9 mouse cellular contexts compared by ENCODE assay signal in genomic region chr16:35982506-35982901, GRCm38 (mm10). TPM values are rescaled to one million over a fixed set of nuclear protein-coding genes. Genes with fewer than 3 reads are reported as not detected.
DNase-seq lines count a peak whose midpoint lies in the region; ATAC-seq lines count a peak whose summit lies in the region.
"Had no signal": no experiment of that assay in that cellular context is flagged by ENCODE, and none has a peak within 500 bp of the region (broad histone marks: within the 10 kb centered on the region; RNA-seq: fewer than 3 reads in every experiment).

No protein-coding gene starts in this region.

- WGBS in heart, embryonic 12.5 days = 3% methylated on average over 15 of the region's 15 CpGs
- 2% methylated on average over 15 of the region's 15 CpGs for WGBS in heart, embryonic 16.5 days

- H3K4me2 ChIP-seq in heart, embryonic 12.5 days = peak overlapping the region; percentile 75
- peak overlapping the region; percentile 87 for H3K4me2 ChIP-seq in heart, embryonic 16.5 days (ENCODE audit: low read depth, low read length)

- DNase-seq in heart, adult 9 months (ENCODE audit: low spot score in 2 of 2) = no peak
- peak; percentile 67 for DNase-seq in Muller cell, postnatal 12 days (ENCODE audit: inconsistent ontology term)
- DNase-seq in retina, embryonic 14.5 days (ENCODE audit: low spot score) = no peak
- DNase-seq in B cell, adult 2 months = no peak
- no peak for DNase-seq in thymus, postnatal 25 days

- peak overlapping the region; percentile 97 for H3K9ac ChIP-seq in heart, embryonic 12.5 days
- peak overlapping the region; percentile 81 for H3K9ac ChIP-seq in heart, embryonic 16.5 days (ENCODE audit: low read length)

- no peaks in the 10 kb centered on the region for H3K27me3 ChIP-seq in heart, embryonic 12.5 days (replicated peaks)
- no peaks in the 10 kb centered on the region for H3K27me3 ChIP-seq in heart, embryonic 16.5 days (ENCODE audit: control insufficient read depth, insufficient read depth, low read length)
- no peaks in the 10 kb centered on the region for H3K27me3 ChIP-seq in megakaryocyte, embryonic 14.5 days (replicated peaks)
- H3K27me3 ChIP-seq: Patski had no signal

- no peaks in the 10 kb centered on the region for H3K9me3 ChIP-seq in heart, embryonic 12.5 days (replicated peaks)
- H3K9me3 ChIP-seq in heart, embryonic 16.5 days (replicated peaks; ENCODE audit: control insufficient read depth, low read length) = no peaks in the 10 kb centered on the region
- H3K9me3 ChIP-seq in megakaryocyte, embryonic 14.5 days = no peaks in the 10 kb centered on the region

- H3K27ac ChIP-seq in heart, embryonic 12.5 days (ENCODE audit: poor library complexity, severe bottlenecking) = peak overlapping the region; percentile 100; the same call in 1 of the 2 replicates
- H3K27ac ChIP-seq in heart, embryonic 16.5 days (ENCODE audit: low read length) = peak overlapping the region; percentile 98

- ATAC-seq in heart, embryonic 12.5 days (ENCODE audit: insufficient number of reproducible peaks, low FRiP score) = no peak
- no peak for ATAC-seq in heart, embryonic 16.5 days (replicated peaks; ENCODE audit: extremely low read depth, insufficient read depth, low FRiP score)

- no peaks in the 10 kb centered on the region for H3K36me3 ChIP-seq in heart, embryonic 12.5 days
- no peaks in the 10 kb centered on the region for H3K36me3 ChIP-seq in heart, embryonic 16.5 days (ENCODE audit: control insufficient read depth, insufficient read depth)
- no peaks in the 10 kb centered on the region for H3K36me3 ChIP-seq in megakaryocyte, embryonic 14.5 days (replicated peaks; ENCODE audit: low read length)

- peaks cover 18% of the 10 kb centered on the region for H3K4me1 ChIP-seq in heart, embryonic 12.5 days (replicated peaks)
- peaks cover 13% of the 10 kb centered on the region for H3K4me1 ChIP-seq in heart, embryonic 16.5 days (ENCODE audit: control insufficient read depth, insufficient read depth, low read length)
- peaks cover 39% of the 10 kb centered on the region for H3K4me1 ChIP-seq in megakaryocyte, embryonic 14.5 days

- peak overlapping the region; percentile 84 for H3K4me3 ChIP-seq in heart, embryonic 12.5 days
- H3K4me3 ChIP-seq in heart, embryonic 16.5 days (ENCODE audit: low read length) = peak overlapping the region; percentile 65
- peak overlapping the region; percentile 95 for H3K4me3 ChIP-seq in megakaryocyte, embryonic 14.5 days (replicated peaks)

RNA-seq across cellular contexts. Expression of gene Kpna1, which starts 4.0 kb away (rescaled TPM):
- polyA plus RNA-seq in heart, embryonic 12.5 days (2016; fragmentation: Nextera tagmentation; extraction: Ambion mirVana) = 61.4 and 64.4 TPM in 2 replicates
- polyA plus RNA-seq in heart, embryonic 16.5 days (2015; fragmentation: Nextera tagmentation; extraction: Ambion mirVana) = 41.4 and 43.5 TPM in 2 replicates
- 5.8 and 13.3 TPM in 2 replicates for polyA plus RNA-seq in megakaryocyte, embryonic 14.5 days (2012; ENCODE audit: insufficient read depth, low replicate concordance)

RNA-seq across cellular contexts. Expression of gene Dtx3l, which starts 43.6 kb away (rescaled TPM):
- polyA plus RNA-seq in heart, embryonic 12.5 days (2016; fragmentation: Nextera tagmentation; extraction: Ambion mirVana) = 4.9 and 5.0 TPM in 2 replicates
- polyA plus RNA-seq in heart, embryonic 16.5 days (2015; fragmentation: Nextera tagmentation; extraction: Ambion mirVana) = 7.7 and 9.4 TPM in 2 replicates
- polyA plus RNA-seq in megakaryocyte, embryonic 14.5 days (2012; ENCODE audit: insufficient read depth, low replicate concordance) = 0.40 and 1.3 TPM in 2 replicates

RNA-seq across cellular contexts. Expression of gene Parp9, which starts 44.2 kb away (rescaled TPM):
- 5.5 and 6.5 TPM in 2 replicates for polyA plus RNA-seq in heart, embryonic 12.5 days (2016; fragmentation: Nextera tagmentation; extraction: Ambion mirVana)
- 11.0 and 15.4 TPM in 2 replicates for polyA plus RNA-seq in heart, embryonic 16.5 days (2015; fragmentation: Nextera tagmentation; extraction: Ambion mirVana)
- 0.62 and 3.0 TPM in 2 replicates for polyA plus RNA-seq in megakaryocyte, embryonic 14.5 days (2012; ENCODE audit: insufficient read depth, low replicate concordance)

RNA-seq across cellular contexts. Expression of gene Wdr5b, which starts 58.5 kb away (rescaled TPM):
- polyA plus RNA-seq in heart, embryonic 12.5 days (2016; fragmentation: Nextera tagmentation; extraction: Ambion mirVana) = 6.2 and 6.3 TPM in 2 replicates
- polyA plus RNA-seq in heart, embryonic 16.5 days (2015; fragmentation: Nextera tagmentation; extraction: Ambion mirVana) = 6.5 and 6.9 TPM in 2 replicates
- polyA plus RNA-seq in megakaryocyte, embryonic 14.5 days (2012; ENCODE audit: insufficient read depth, low replicate concordance) = 0.61 and 0.82 TPM in 2 replicates
